In genomic region chr17:85486585-85487480, GRCm38 (mm10) we compare ENCODE assay signal across 8 mouse cellular contexts.
A peak's percentile ranks its signal among the peaks of the same experiment; 100 is the strongest.
DNase-seq lines count a peak whose midpoint lies in the region; ATAC-seq lines count a peak whose summit lies in the region.

No protein-coding gene starts in this region.

- ATAC-seq in heart, embryonic 14.5 days (ENCODE audit: insufficient number of reproducible peaks, insufficient read depth, low FRiP score, low read depth), result no peak
- peak; percentile 35; the same call in 1 of the 2 replicates for ATAC-seq in forebrain, embryonic 14.5 days
- ATAC-seq in midbrain, embryonic 14.5 days (ENCODE audit: low FRiP score, low TSS enrichment), result no peak; the same call in 1 of the 2 replicates

- 5% methylated on average over 52 of the region's 52 CpGs for WGBS in heart, embryonic 14.5 days
- 1% methylated on average over 52 of the region's 52 CpGs for WGBS in forebrain, embryonic 14.5 days
- WGBS in midbrain, embryonic 14.5 days, result 2% methylated on average over 52 of the region's 52 CpGs

- no peak for DNase-seq in heart, postnatal 14 days
- peak; percentile 91 for DNase-seq in Muller cell, postnatal 12 days (ENCODE audit: inconsistent ontology term)
- peak; percentile 62 for DNase-seq in forebrain, embryonic 14.5 days (ENCODE audit: low spot score)
- DNase-seq in midbrain, embryonic 14.5 days, result peak; percentile 52
- DNase-seq in left cerebral cortex, adult 8-10 months (ENCODE audit: low spot score in 2 of 2), result no peak
- DNase-seq in left cerebral cortex, adult 18-20 months (ENCODE audit: low spot score in 2 of 2), result no peak
- no peak for DNase-seq in gastrocnemius, postnatal 25 days

- peak overlapping the region; percentile 59 for H3K4me2 ChIP-seq in heart, embryonic 14.5 days (ENCODE audit: low read length)
- H3K4me2 ChIP-seq in forebrain, embryonic 14.5 days (ENCODE audit: low read length), result peak overlapping the region; percentile 48
- peak overlapping the region; percentile 26 for H3K4me2 ChIP-seq in midbrain, embryonic 14.5 days (ENCODE audit: low read length)

- no peaks in the 10 kb centered on the region for H3K9me3 ChIP-seq in heart, embryonic 14.5 days (ENCODE audit: control insufficient read depth, low read length)
- H3K9me3 ChIP-seq in forebrain, embryonic 14.5 days (replicated peaks; ENCODE audit: control insufficient read depth, low read length), result no peaks in the 10 kb centered on the region
- H3K9me3 ChIP-seq in midbrain, embryonic 14.5 days (ENCODE audit: control insufficient read depth, low read length), result no peaks in the 10 kb centered on the region

- no peak overlapping the region; the same call in 1 of the 2 replicates for H3K9ac ChIP-seq in heart, embryonic 14.5 days (ENCODE audit: low read length)
- peak overlapping the region; percentile 21 for H3K9ac ChIP-seq in forebrain, embryonic 14.5 days (ENCODE audit: low read length)
- no peak overlapping the region for H3K9ac ChIP-seq in midbrain, embryonic 14.5 days (replicated peaks; ENCODE audit: low read length)

- no peak overlapping the region for H3K27ac ChIP-seq in heart, embryonic 14.5 days (replicated peaks in 1 of 2; ENCODE audit: control insufficient read depth in 1 of 2, insufficient read depth in 1 of 2, low read depth in 2 of 2, low read length in 2 of 2)
- H3K27ac ChIP-seq in forebrain, embryonic 14.5 days (ENCODE audit: low read depth, low read length), result peak overlapping the region; percentile 50; the same call in 1 of the 2 replicates
- peak overlapping the region; percentile 67 for H3K27ac ChIP-seq in midbrain, embryonic 14.5 days (replicated peaks; ENCODE audit: low read depth, low read length)

- peak overlapping the region in 1 of 2 experiments; percentile 26; a peak in 2 of 4 replicates for H3K4me3 ChIP-seq in heart, embryonic 14.5 days (ENCODE audit: control insufficient read depth in 1 of 2, insufficient read depth in 1 of 2, low read depth in 1 of 2, low read length in 2 of 2)
- H3K4me3 ChIP-seq in forebrain, embryonic 14.5 days (ENCODE audit: low read depth, low read length), result peak overlapping the region; percentile 21
- 0 out of 2 replicates have a peak overlapping the region, but pooled peaks have one; percentile 1 for H3K4me3 ChIP-seq in midbrain, embryonic 14.5 days (replicated peaks; ENCODE audit: low read depth, low read length)

- peaks cover 4 to 10% of the 10 kb centered on the region in 2 experiments; a peak in 3 of 4 replicates for H3K4me1 ChIP-seq in heart, embryonic 14.5 days (ENCODE audit: control insufficient read depth in 2 of 2, insufficient read depth in 2 of 2, low read length in 2 of 2)
- H3K4me1 ChIP-seq in forebrain, embryonic 14.5 days (ENCODE audit: control insufficient read depth, insufficient read depth, low read length), result peaks cover 17% of the 10 kb centered on the region; the same call in 1 of the 2 replicates
- peaks cover 4% of the 10 kb centered on the region; the same call in 1 of the 2 replicates for H3K4me1 ChIP-seq in midbrain, embryonic 14.5 days (ENCODE audit: control insufficient read depth, insufficient read depth, low read length)

- H3K36me3 ChIP-seq in heart, embryonic 14.5 days (ENCODE audit: control insufficient read depth, insufficient read depth, low read length), result no peaks in the 10 kb centered on the region
- H3K36me3 ChIP-seq in forebrain, embryonic 14.5 days (ENCODE audit: control insufficient read depth, insufficient read depth, low read length), result no peaks in the 10 kb centered on the region
- no peaks in the 10 kb centered on the region for H3K36me3 ChIP-seq in midbrain, embryonic 14.5 days (ENCODE audit: control insufficient read depth, insufficient read depth, low read length)

- intact Hi-C loops in heart, postnatal 14 days (cut with DNase I), result loop anchor here (5.0 kb wide), 1 partner anchor 130 kb away; no protein-coding TSS in a partner anchor

- H3K27me3 ChIP-seq in heart, embryonic 14.5 days (ENCODE audit: control insufficient read depth, insufficient read depth, low read length), result peaks cover 97% of the 10 kb centered on the region
- H3K27me3 ChIP-seq in forebrain, embryonic 14.5 days (replicated peaks; ENCODE audit: control insufficient read depth, insufficient read depth, low read length), result peaks cover 53% of the 10 kb centered on the region
- peaks cover 94% of the 10 kb centered on the region for H3K27me3 ChIP-seq in midbrain, embryonic 14.5 days (ENCODE audit: control insufficient read depth, insufficient read depth, low read length)

Comparison
In these comparisons a context has a peak if more than half of its experiments do, and no peak if none do; other contexts are left out.
1. H3K27ac ChIP-seq: peak in forebrain, embryonic 14.5 days (single experiment) and midbrain, embryonic 14.5 days (single experiment); none in heart, embryonic 14.5 days (0 of 2).
2. DNase-seq: peak in Muller cell, postnatal 12 days (single experiment), forebrain, embryonic 14.5 days (single experiment) and midbrain, embryonic 14.5 days (single experiment); none in heart, postnatal 14 days (0 of 2), left cerebral cortex, adult 8-10 months (0 of 2), left cerebral cortex, adult 18-20 months (0 of 2) and gastrocnemius, postnatal 25 days (single experiment).
3. Peak in every context shown above with its lines, with median percentiles within 50 percentile points of each other: H3K4me2 ChIP-seq.